Mouse (Mus musculus): ENCODE measurements around the gene Vps4a. TPM values are rescaled to one million over a fixed set of nuclear protein-coding genes. Genes with fewer than 3 reads are reported as not detected.
A peak's percentile ranks its signal among the peaks of the same experiment; 100 is the strongest.
"Not testable (repeated sequence)": the region's sequence is repeated elsewhere in the genome, so short reads cannot be mapped to it uniquely, and the experiment has no call there.

Gene Vps4a
- 19.6 and 27.8 TPM in 2 replicates for polyA plus RNA-seq (2012; rRNA removed)

DNA sequence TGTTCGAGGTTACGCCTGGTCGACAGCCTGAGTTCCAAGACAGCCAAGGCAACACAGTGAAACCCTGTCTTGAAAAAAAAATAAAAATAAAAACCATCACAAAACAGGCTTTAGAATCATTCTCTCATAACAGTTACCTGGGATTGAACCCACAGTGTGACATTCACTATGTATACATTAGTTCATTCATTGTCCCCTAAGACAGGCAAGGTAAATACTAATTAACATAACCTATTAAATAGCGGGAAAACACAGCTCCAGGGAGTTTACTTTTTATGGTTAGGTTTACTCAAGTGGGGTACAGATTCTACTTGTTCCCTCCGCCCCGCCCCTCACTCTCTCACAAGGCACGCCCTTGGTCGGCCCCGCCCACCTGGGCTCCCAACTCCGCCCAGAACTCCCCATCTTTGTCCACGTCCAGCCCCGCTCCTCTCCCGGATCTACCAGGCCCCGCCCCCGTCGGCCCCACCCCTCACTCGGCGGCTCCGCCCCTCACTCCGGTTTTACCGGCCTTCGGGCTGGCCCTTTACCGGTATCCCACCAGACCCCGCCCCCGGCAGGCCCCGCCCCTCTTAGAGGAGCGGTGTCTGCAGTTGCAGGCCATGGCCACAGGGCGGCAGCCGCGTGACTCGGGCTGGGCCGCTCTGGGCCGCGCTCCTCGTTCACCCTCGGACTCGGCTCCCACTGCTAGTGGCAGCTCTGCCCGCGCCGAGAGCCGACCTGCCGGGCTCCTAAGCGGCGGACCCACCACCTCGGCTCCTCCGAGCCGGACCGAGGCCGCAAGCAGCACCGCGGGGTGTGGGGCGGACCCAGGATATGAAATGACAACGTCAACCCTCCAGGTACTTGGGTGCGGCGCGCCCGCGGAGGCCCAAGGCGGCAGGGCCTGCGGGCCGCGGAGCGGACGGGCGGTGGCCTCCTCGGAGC lies at the start of gene Vps4a:
Gene Vps4a, plus strand, starts transcription at position 573 of the 927 bp plus-strand sequence.
- WGBS, result 5% methylated on average over 65 of the region's 66 CpGs
- peak; percentile 72 for TF ChIP-seq POLR2A (IDR thresholded peaks at IDR 0.05; ENCODE audit: borderline replicate concordance, extremely low read depth, low read depth, low read length)
- peak; percentile 54 for TF ChIP-seq CTCF (IDR thresholded peaks at IDR 0.05; ENCODE audit: insufficient read depth, low read length)
- H3K4me3 ChIP-seq (replicated peaks; ENCODE audit: extremely low read depth, low read depth, low read length), result peak within 1 kb of the TSS; percentile 94
- DNase-seq, result peak; percentile 98
- peaks cover 9% of the 10 kb centered on the region for H3K4me1 ChIP-seq (ENCODE audit: control insufficient read depth, insufficient read depth, low read length)

DNA sequence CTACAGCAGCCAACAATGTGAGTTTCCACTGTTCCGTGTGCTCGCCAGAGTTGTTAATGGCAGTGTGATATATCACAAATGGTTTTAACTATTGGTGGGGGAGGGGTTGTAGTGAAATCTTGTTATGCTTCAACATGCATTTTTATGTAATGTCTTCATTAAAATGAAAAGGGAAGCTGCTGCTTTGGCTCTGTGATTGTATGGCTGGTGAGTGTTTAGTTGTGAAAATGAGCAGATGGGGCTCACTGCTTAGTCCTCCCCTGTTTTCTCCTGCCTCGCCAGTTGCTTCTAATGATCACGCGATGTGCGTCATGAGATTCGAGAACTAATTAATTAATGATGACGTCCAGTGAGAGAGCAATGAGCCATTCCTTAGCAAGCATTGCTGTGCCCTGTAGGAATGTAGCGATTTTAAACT lies 45.6 kb upstream of the Vps4a start:
- no peak for DNase-seq
- TF ChIP-seq POLR2A (IDR thresholded peaks at IDR 0.05; ENCODE audit: borderline replicate concordance, extremely low read depth, low read depth, low read length) (no peak), CTCF (IDR thresholded peaks at IDR 0.05; ENCODE audit: insufficient read depth, low read length) (no peak)
- Histone ChIP-seq H3K4me1 (ENCODE audit: control insufficient read depth, insufficient read depth, low read length) (peaks cover 3% of the 10 kb centered on the region; the same call in 1 of the 2 replicates), H3K4me3 (replicated peaks; ENCODE audit: extremely low read depth, low read depth, low read length) (no peak overlapping the region)
- WGBS, result 83% methylated on average over 9 of the region's 9 CpGs

DNA sequence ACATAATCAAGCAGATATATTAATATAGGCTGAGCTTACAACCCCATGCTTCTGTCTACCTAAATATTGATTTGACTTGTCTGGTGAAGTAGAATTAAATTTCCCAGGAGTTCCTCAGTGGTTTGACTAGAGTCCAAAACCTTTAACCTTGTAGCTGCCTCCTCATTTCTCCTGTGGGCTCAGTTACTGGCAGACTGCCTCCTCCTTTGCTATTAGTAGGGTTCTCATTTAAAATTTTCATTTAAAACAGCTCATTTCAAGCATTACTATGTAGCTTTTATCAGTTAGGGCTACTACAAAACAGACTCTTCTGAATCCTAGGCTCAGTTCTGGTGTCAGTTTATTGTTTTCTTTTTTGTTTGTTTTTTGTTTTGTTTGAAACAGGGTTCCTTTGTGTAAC lies 45.1 kb upstream of the Vps4a start:
- TF ChIP-seq POLR2A (IDR thresholded peaks at IDR 0.05; ENCODE audit: borderline replicate concordance, extremely low read depth, low read depth, low read length) (no peak), CTCF (IDR thresholded peaks at IDR 0.05; ENCODE audit: insufficient read depth, low read length) (no peak)
- Histone ChIP-seq H3K4me1 (ENCODE audit: control insufficient read depth, insufficient read depth, low read length) (peaks cover 3% of the 10 kb centered on the region; the same call in 1 of the 2 replicates), H3K4me3 (replicated peaks; ENCODE audit: extremely low read depth, low read depth, low read length) (no peak overlapping the region)
- DNase-seq, result no peak

DNA sequence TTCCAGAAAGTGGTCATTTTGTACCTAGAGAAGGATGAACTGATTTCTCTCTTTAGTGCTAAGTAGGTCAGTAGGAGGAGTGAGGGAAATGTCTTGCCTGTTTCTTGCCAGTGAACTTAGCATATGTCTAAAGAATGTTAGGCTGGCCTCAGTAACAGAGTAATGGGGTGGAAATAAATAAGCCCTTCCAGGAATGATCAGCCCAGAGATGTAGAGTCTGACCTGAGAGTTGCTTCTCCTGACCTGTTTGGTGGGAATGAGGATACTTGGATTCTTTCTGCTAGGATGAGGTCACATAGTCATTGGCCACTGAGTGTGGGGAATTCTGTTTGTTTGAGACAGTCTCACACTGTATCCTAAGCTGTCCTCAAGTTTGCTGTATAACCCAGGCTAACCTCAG lies 43.5 kb upstream of the Vps4a start:
- Histone ChIP-seq H3K4me1 (ENCODE audit: control insufficient read depth, insufficient read depth, low read length) (peaks cover 3% of the 10 kb centered on the region; the same call in 1 of the 2 replicates), H3K4me3 (replicated peaks; ENCODE audit: extremely low read depth, low read depth, low read length) (no peak overlapping the region)
- no peak for DNase-seq
- no peak for TF ChIP-seq POLR2A (IDR thresholded peaks at IDR 0.05; ENCODE audit: borderline replicate concordance, extremely low read depth, low read depth, low read length)
- TF ChIP-seq CTCF (IDR thresholded peaks at IDR 0.05; ENCODE audit: insufficient read depth, low read length), result no peak

DNA sequence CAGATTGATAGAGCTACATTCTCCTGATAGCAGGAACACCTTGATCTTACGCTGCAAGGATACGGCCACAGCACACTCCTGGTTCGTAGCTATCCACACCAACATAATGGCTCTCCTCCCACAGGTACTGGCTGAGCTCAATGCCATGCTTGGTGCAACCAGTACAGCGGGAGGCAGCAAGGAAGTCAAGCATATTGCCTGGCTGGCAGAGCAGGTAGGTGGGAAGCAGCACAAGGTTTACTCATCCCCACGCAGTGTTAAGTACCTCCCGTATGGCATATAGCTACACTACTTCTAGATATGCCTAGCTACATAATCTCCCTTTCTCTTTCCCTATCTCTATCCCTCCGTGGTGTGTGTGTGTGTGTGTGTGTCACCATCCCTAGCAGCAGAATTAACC lies 39.6 kb upstream of the Vps4a start:
- no peak for DNase-seq
- TF ChIP-seq POLR2A (IDR thresholded peaks at IDR 0.05; ENCODE audit: borderline replicate concordance, extremely low read depth, low read depth, low read length) (no peak), CTCF (IDR thresholded peaks at IDR 0.05; ENCODE audit: insufficient read depth, low read length) (no peak)
- 92% methylated on average over 7 of the region's 7 CpGs for WGBS
- H3K4me3 ChIP-seq (replicated peaks; ENCODE audit: extremely low read depth, low read depth, low read length), result no peak overlapping the region
- H3K4me1 ChIP-seq (ENCODE audit: control insufficient read depth, insufficient read depth, low read length), result peaks cover 3% of the 10 kb centered on the region; the same call in 1 of the 2 replicates

DNA sequence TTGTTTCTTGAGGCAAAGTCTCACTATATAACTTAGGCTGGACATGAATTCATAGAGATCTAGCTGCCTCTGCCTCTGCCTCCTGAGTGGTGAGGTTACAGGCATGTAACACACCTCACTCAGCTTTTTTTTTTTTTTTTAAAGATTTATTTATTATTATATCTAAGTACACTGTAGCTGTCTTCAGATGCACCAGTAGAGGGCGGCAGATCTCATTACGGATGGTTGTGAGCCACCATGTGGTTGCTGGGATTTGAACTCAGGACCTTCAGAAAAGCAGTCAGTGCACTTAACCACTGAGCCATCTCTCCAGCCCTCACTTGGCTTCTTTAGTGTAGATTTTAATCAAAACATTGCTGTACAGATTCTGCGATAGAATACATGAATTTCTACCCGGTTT lies 34.7 kb upstream of the Vps4a start:
- not testable (repeated sequence) for DNase-seq; H3K4me3 ChIP-seq (replicated peaks; ENCODE audit: extremely low read depth, low read depth, low read length); H3K4me1 ChIP-seq (ENCODE audit: control insufficient read depth, insufficient read depth, low read length)
- 84% methylated on average over 4 of the region's 4 CpGs for WGBS

DNA sequence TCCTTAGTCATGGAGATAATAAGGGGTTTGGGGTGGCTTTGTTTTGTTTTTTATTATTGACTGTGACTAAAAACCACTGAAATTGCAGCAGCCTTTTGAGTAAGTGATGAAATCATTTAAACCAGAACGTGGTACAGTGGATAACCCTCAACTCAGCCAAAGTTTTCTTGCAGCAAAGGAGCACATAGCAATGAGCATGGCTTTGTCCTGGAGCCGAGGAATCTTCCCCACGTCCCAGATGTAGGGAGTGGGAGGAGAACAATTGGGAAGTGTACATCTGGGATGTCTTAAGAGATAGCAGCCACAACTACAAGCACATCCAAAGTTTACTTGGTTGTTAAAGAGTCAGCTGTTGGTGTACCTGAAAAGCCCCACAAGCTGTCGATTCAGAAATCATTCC lies 33.6 kb upstream of the Vps4a start:
- TF ChIP-seq POLR2A (IDR thresholded peaks at IDR 0.05; ENCODE audit: borderline replicate concordance, extremely low read depth, low read depth, low read length), result no peak
- TF ChIP-seq CTCF (IDR thresholded peaks at IDR 0.05; ENCODE audit: insufficient read depth, low read length), result no peak
- Histone ChIP-seq H3K4me3 (replicated peaks; ENCODE audit: extremely low read depth, low read depth, low read length) (no peak overlapping the region), H3K4me1 (ENCODE audit: control insufficient read depth, insufficient read depth, low read length) (0 out of 2 replicates have a peak, but pooled peaks cover 3% of the 10 kb centered on the region)
- no peak for DNase-seq
- WGBS, result 67% methylated on average over 4 of the region's 4 CpGs

DNA sequence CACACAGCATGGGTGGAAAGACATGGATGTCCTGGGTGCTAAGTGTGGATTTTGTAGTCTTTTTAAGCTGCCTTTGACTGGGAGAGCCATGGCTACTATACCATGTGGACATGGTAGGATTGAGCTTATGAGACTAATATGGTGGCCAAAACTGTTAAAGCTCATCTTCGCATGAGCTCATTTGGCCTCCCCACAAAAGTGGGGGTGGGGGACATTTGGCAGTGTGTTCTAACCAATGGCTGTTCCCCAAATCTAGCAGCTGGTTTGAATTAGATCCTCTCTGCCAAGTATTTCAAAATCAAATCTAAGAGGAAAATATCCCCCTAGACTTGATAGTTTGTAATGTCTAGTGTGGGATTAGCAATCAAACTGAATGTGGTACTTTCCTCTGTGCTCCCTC lies 32.0 kb upstream of the Vps4a start:
- 65% methylated on average over 1 of the region's 1 CpGs for WGBS
- 0 out of 2 replicates have a peak, but pooled peaks cover 3% of the 10 kb centered on the region for H3K4me1 ChIP-seq (ENCODE audit: control insufficient read depth, insufficient read depth, low read length)
- no peak for DNase-seq
- no peak overlapping the region for H3K4me3 ChIP-seq (replicated peaks; ENCODE audit: extremely low read depth, low read depth, low read length)
- TF ChIP-seq POLR2A (IDR thresholded peaks at IDR 0.05; ENCODE audit: borderline replicate concordance, extremely low read depth, low read depth, low read length) (no peak), CTCF (IDR thresholded peaks at IDR 0.05; ENCODE audit: insufficient read depth, low read length) (no peak)

DNA sequence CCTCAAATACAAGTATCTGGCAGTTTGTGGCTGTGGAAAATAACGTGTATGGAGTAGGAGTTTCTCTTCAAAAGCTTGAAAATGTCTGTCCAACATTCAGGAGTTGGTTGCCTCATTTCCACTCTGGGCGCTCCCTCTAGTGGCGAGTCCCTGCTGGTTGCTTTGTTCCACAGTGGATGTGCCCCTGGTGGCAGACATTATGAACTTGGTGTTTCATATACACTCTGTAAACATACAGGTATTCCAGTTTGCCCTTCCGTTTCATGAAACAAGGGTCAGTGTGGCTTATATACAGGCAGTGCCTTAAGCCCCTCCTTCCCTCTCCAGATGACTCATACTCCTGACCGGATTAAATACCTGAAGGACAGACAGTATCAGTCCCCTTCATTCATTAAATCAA lies 28.5 kb upstream of the Vps4a start:
- Histone ChIP-seq H3K4me1 (ENCODE audit: control insufficient read depth, insufficient read depth, low read length) (0 out of 2 replicates have a peak, but pooled peaks cover 3% of the 10 kb centered on the region), H3K4me3 (replicated peaks; ENCODE audit: extremely low read depth, low read depth, low read length) (peak overlapping the region; percentile 22)
- peak; percentile 100 for TF ChIP-seq CTCF (IDR thresholded peaks at IDR 0.05; ENCODE audit: insufficient read depth, low read length)
- no peak for TF ChIP-seq POLR2A (IDR thresholded peaks at IDR 0.05; ENCODE audit: borderline replicate concordance, extremely low read depth, low read depth, low read length)
- DNase-seq, result peak; percentile 84
- 17% methylated on average over 5 of the region's 5 CpGs for WGBS

DNA sequence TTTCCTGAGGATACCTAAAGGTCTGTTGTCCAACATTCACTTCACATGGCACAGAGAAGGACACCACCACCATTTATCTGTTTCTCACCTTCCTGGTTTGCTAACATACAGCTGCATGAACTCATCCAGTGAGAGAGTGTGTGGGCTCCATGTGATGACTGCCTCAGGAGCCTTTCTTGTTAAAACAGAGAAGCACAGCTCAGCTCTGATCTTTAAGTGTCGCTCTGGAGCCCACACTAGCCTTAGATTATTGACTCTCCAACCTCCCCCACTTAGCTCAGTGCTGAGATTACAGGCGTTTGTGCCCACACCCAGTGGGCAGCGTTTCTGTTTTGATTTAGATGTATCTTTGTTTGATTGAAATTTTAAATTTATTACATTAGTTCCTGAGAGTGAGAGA lies 23.2 kb upstream of the Vps4a start:
- Histone ChIP-seq H3K4me3 (replicated peaks; ENCODE audit: extremely low read depth, low read depth, low read length) (no peak overlapping the region), H3K4me1 (ENCODE audit: control insufficient read depth, insufficient read depth, low read length) (no peaks in the 10 kb centered on the region)
- no peak for TF ChIP-seq POLR2A (IDR thresholded peaks at IDR 0.05; ENCODE audit: borderline replicate concordance, extremely low read depth, low read depth, low read length)
- TF ChIP-seq CTCF (IDR thresholded peaks at IDR 0.05; ENCODE audit: insufficient read depth, low read length), result no peak
- 86% methylated on average over 3 of the region's 3 CpGs for WGBS
- DNase-seq, result no peak
